Mouse (Mus musculus) MEL (cell line): ENCODE results near the gene Tmprss4.

ENCODE experiments used
- CHD1 ChIP-seq: IDR thresholded peaks from 2 replicates; pipeline ENCODE4 v1.6.1; 2012; ENCODE audit warnings: low read depth, mild to moderate bottlenecking, inconsistent platforms, low read length, improper control_type of control experiment
- CTCF ChIP-seq, 3 experiments: IDR thresholded peaks in 2 of 3; conservative IDR thresholded peaks in 1 of 3; 2 replicates each; pipeline ENCODE4 v1.5.1; 2011 to 2012; ENCODE audit warnings: low read length in 3 of 3, low read depth in 2 of 3, mild to moderate bottlenecking in 2 of 3, improper control_type of control experiment in 1 of 3, inconsistent platforms in 1 of 3, mixed read lengths in 1 of 3, moderate library complexity in 1 of 3; ENCODE audit not compliant: control insufficient read depth in 1 of 3, insufficient read depth in 1 of 3, poor library complexity in 1 of 3, severe bottlenecking in 1 of 3
- EP300 ChIP-seq, 2 experiments: IDR thresholded peaks; 2 replicates each; pipeline ENCODE4 v1.6.1; 2011; ENCODE audit warnings: improper control_type of control experiment in 2 of 2, low read length in 2 of 2, low read depth in 1 of 2, mild to moderate bottlenecking in 1 of 2
- GATA1 ChIP-seq: IDR thresholded peaks from 2 replicates; pipeline ENCODE4 v1.6.1; 2011; ENCODE audit warnings: low read depth, low read length, improper control_type of control experiment
- HCFC1 ChIP-seq: IDR thresholded peaks from 2 replicates; pipeline ENCODE4 v1.6.1; 2012; ENCODE audit warnings: low read depth, mild to moderate bottlenecking, inconsistent platforms, low read length, improper control_type of control experiment, moderate library complexity
- KAT2A ChIP-seq: conservative IDR thresholded peaks from 2 replicates; pipeline ENCODE4 v1.6.1; 2012; ENCODE audit warnings: low read depth, low read length, improper control_type of control experiment, inconsistent platforms
- POLR2A ChIP-seq, 2 experiments: IDR thresholded peaks; 2 replicates each; pipeline ENCODE4 v1.6.1; 2011 to 2012; ENCODE audit warnings: low read length in 2 of 2, mild to moderate bottlenecking in 2 of 2, control low read depth in 1 of 2, improper control_type of control experiment in 1 of 2, low read depth in 1 of 2, moderate library complexity in 1 of 2; ENCODE audit not compliant: control insufficient read depth in 1 of 2, insufficient read depth in 1 of 2, poor library complexity in 1 of 2
- TCF12 ChIP-seq: IDR thresholded peaks from 2 replicates; pipeline ENCODE4 v1.6.1; 2014; ENCODE audit warnings: low read depth, mild to moderate bottlenecking, inconsistent platforms, low read length, improper control_type of control experiment, moderate library complexity
- UBTF ChIP-seq: IDR thresholded peaks from 2 replicates; pipeline ENCODE4 v1.6.1; 2012; ENCODE audit warnings: low read depth, mild to moderate bottlenecking, inconsistent platforms, low read length, improper control_type of control experiment, moderate library complexity, borderline replicate concordance; ENCODE audit not compliant: insufficient read depth
- USF1 ChIP-seq: IDR thresholded peaks from 2 replicates; pipeline ENCODE4 v1.6.1; 2014; ENCODE audit warnings: low read depth, mild to moderate bottlenecking, inconsistent platforms, low read length, improper control_type of control experiment, moderate library complexity

- TF ChIP-seq EP300 (IDR thresholded peaks at IDR 0.05; ENCODE audit: low read depth in 1 of 2, low read length in 2 of 2) (no peak), USF1 (no peak), POLR2A (IDR thresholded peaks at IDR 0.05; ENCODE audit: control insufficient read depth in 1 of 2, insufficient read depth in 1 of 2, low read depth in 1 of 2, low read length in 2 of 2, poor library complexity in 1 of 2) (no peak), CHD1 (no peak), UBTF (no peak), GATA1 (no peak), HCFC1 (no peak), KAT2A (no peak), CTCF (IDR thresholded peaks at IDR 0.05 in 2 of 3, conservative IDR thresholded peaks at IDR 0.05 in 1 of 3; ENCODE audit: control insufficient read depth in 1 of 3, insufficient read depth in 1 of 3, low read depth in 2 of 3, low read length in 3 of 3, poor library complexity in 1 of 3, severe bottlenecking in 1 of 3) (no peak), TCF12 (no peak)
Measured at GRCm38 (mm10) chr9:45197549-45197948, 6.3 kb downstream of the Tmprss4 start.
